Comparison of ENCODE assay signal across 12 mouse cellular contexts in genomic region chr10:78005791-78006438, GRCm38 (mm10). TPM values are rescaled to one million over a fixed set of nuclear protein-coding genes. Genes with fewer than 3 reads are reported as not detected.
A peak's percentile ranks its signal among the peaks of the same experiment; 100 is the strongest.
DNase-seq lines count a peak whose midpoint lies in the region; ATAC-seq lines count a peak whose summit lies in the region.
"Had no signal": no experiment of that assay in that cellular context is flagged by ENCODE, and none has a peak within 500 bp of the region (broad histone marks: within the 10 kb centered on the region; RNA-seq: fewer than 3 reads in every experiment).

No protein-coding gene starts in this region.

- H3K9ac ChIP-seq in heart, embryonic 14.5 days (ENCODE audit: low read length), result 0 out of 2 replicates have a peak overlapping the region, but pooled peaks have one; percentile 14
- 0 out of 2 replicates have a peak overlapping the region, but pooled peaks have one; percentile 21 for H3K9ac ChIP-seq in midbrain, embryonic 13.5 days (replicated peaks)
- no peak overlapping the region; the same call in 1 of the 2 replicates for H3K9ac ChIP-seq in midbrain, embryonic 14.5 days (replicated peaks; ENCODE audit: low read length)
- no peak overlapping the region for H3K9ac ChIP-seq in stomach, embryonic 15.5 days

- peaks cover 23 to 36% of the 10 kb centered on the region in 2 experiments for H3K4me1 ChIP-seq in heart, embryonic 14.5 days (ENCODE audit: control insufficient read depth in 2 of 2, insufficient read depth in 2 of 2, low read length in 2 of 2)
- peaks cover 36% of the 10 kb centered on the region for H3K4me1 ChIP-seq in midbrain, embryonic 13.5 days (replicated peaks)
- peaks cover 17% of the 10 kb centered on the region for H3K4me1 ChIP-seq in midbrain, embryonic 14.5 days (ENCODE audit: control insufficient read depth, insufficient read depth, low read length)
- peaks cover 34% of the 10 kb centered on the region for H3K4me1 ChIP-seq in stomach, embryonic 15.5 days

- ATAC-seq in heart, embryonic 14.5 days (ENCODE audit: insufficient number of reproducible peaks, insufficient read depth, low FRiP score, low read depth), result no peak
- no peak for ATAC-seq in midbrain, embryonic 13.5 days
- ATAC-seq in midbrain, embryonic 14.5 days (ENCODE audit: low FRiP score, low TSS enrichment), result no peak
- ATAC-seq in stomach, embryonic 15.5 days (ENCODE audit: insufficient read depth, low FRiP score, low read depth), result no peak
- ATAC-seq in CD4-positive, CD25-positive, alpha-beta regulatory T cell, adult 4 months, result no peak

- DNase-seq in heart, adult 8-10 months (ENCODE audit: low spot score), result no peak
- no peak for DNase-seq in midbrain, embryonic 14.5 days
- DNase-seq in kidney, postnatal 14 days, result peak; percentile 24
- DNase-seq in thymus, postnatal 36 days, result no peak
- DNase-seq: heart, adult 18-20 months; lung, postnatal 4 days; thymus, adult 18-20 months had no signal

- peaks cover 44% of the 10 kb centered on the region for H3K36me3 ChIP-seq in heart, embryonic 14.5 days (ENCODE audit: control insufficient read depth, insufficient read depth, low read length)
- peaks cover 19% of the 10 kb centered on the region for H3K36me3 ChIP-seq in midbrain, embryonic 13.5 days
- peaks cover 24% of the 10 kb centered on the region for H3K36me3 ChIP-seq in midbrain, embryonic 14.5 days (ENCODE audit: control insufficient read depth, insufficient read depth, low read length)
- H3K36me3 ChIP-seq in stomach, embryonic 15.5 days, result peaks cover 16% of the 10 kb centered on the region

- H3K4me3 ChIP-seq in heart, embryonic 14.5 days (ENCODE audit: control insufficient read depth in 1 of 2, insufficient read depth in 1 of 2, low read depth in 1 of 2, low read length in 2 of 2), result no peak overlapping the region
- H3K4me3 ChIP-seq in midbrain, embryonic 13.5 days (replicated peaks), result no peak overlapping the region
- H3K4me3 ChIP-seq in midbrain, embryonic 14.5 days (replicated peaks; ENCODE audit: low read depth, low read length), result no peak overlapping the region
- no peak overlapping the region for H3K4me3 ChIP-seq in stomach, embryonic 15.5 days (replicated peaks)

- H3K9me3 ChIP-seq in heart, embryonic 14.5 days (ENCODE audit: control insufficient read depth, low read length), result no peaks in the 10 kb centered on the region
- H3K9me3 ChIP-seq in midbrain, embryonic 13.5 days, result no peaks in the 10 kb centered on the region
- H3K9me3 ChIP-seq in midbrain, embryonic 14.5 days (ENCODE audit: control insufficient read depth, low read length), result no peaks in the 10 kb centered on the region
- no peaks in the 10 kb centered on the region for H3K9me3 ChIP-seq in stomach, embryonic 15.5 days

- H3K27me3 ChIP-seq in heart, embryonic 14.5 days (ENCODE audit: control insufficient read depth, insufficient read depth, low read length), result no peaks in the 10 kb centered on the region
- 0 out of 2 replicates have a peak, but pooled peaks cover 2% of the 10 kb centered on the region for H3K27me3 ChIP-seq in midbrain, embryonic 13.5 days
- H3K27me3 ChIP-seq in midbrain, embryonic 14.5 days (ENCODE audit: control insufficient read depth, insufficient read depth, low read length), result peaks cover 3% of the 10 kb centered on the region; the same call in 1 of the 2 replicates
- no peaks in the 10 kb centered on the region for H3K27me3 ChIP-seq in stomach, embryonic 15.5 days (replicated peaks)

- no peak overlapping the region for H3K4me2 ChIP-seq in heart, embryonic 14.5 days (ENCODE audit: low read length)
- H3K4me2 ChIP-seq in midbrain, embryonic 13.5 days (replicated peaks), result no peak overlapping the region
- H3K4me2 ChIP-seq in midbrain, embryonic 14.5 days (ENCODE audit: low read length), result no peak overlapping the region
- peak overlapping the region; percentile 21 for H3K4me2 ChIP-seq in stomach, embryonic 15.5 days

- WGBS in heart, embryonic 14.5 days, result 86% methylated on average over 4 of the region's 4 CpGs
- WGBS in midbrain, embryonic 13.5 days, result 86% methylated on average over 4 of the region's 4 CpGs
- WGBS in midbrain, embryonic 14.5 days, result 92% methylated on average over 4 of the region's 4 CpGs
- 77% methylated on average over 4 of the region's 4 CpGs for WGBS in stomach, embryonic 15.5 days

- H3K27ac ChIP-seq in heart, embryonic 14.5 days (replicated peaks in 1 of 2; ENCODE audit: control insufficient read depth in 1 of 2, insufficient read depth in 1 of 2, low read depth in 2 of 2, low read length in 2 of 2), result no peak overlapping the region
- no peak overlapping the region for H3K27ac ChIP-seq in midbrain, embryonic 13.5 days
- H3K27ac ChIP-seq in midbrain, embryonic 14.5 days (replicated peaks; ENCODE audit: low read depth, low read length), result no peak overlapping the region
- no peak overlapping the region for H3K27ac ChIP-seq in stomach, embryonic 15.5 days

RNA-seq across cellular contexts. Expression of gene Pfkl, which starts 4.0 kb away (rescaled TPM):
- polyA plus RNA-seq in heart, embryonic 14.5 days (2014; fragmentation: Nextera tagmentation; extraction: Ambion mirVana), result 168 and 170 TPM in 2 replicates
- total RNA-seq in heart, adult 8-10 months (2022), result 100 to 1,000 TPM; 124 to 159 (median 130) TPM
- polyA plus RNA-seq in midbrain, embryonic 13.5 days (2015; fragmentation: Nextera tagmentation; extraction: Ambion mirVana), result 96.9 and 106 TPM in 2 replicates
- polyA plus RNA-seq in midbrain, embryonic 14.5 days (2014; fragmentation: Nextera tagmentation; extraction: Ambion mirVana), result 88.0 and 97.8 TPM in 2 replicates
- 193 and 202 TPM in 2 replicates for polyA plus RNA-seq in stomach, embryonic 15.5 days (2015; fragmentation: Nextera tagmentation; extraction: Ambion mirVana)
- polyA plus RNA-seq in CD4-positive, CD25-positive, alpha-beta regulatory T cell, adult 4 months (2017; shearing (Covaris generic)), result 100 to 1,000 TPM in 1 of 2 experiments, 10 to 100 TPM in 1; 60.6 to 118 TPM

RNA-seq across cellular contexts. Expression of gene 1810043G02Rik, which starts 27.6 kb away (rescaled TPM):
- polyA plus RNA-seq in heart, embryonic 14.5 days (2014; fragmentation: Nextera tagmentation; extraction: Ambion mirVana), result 18.6 and 21.1 TPM in 2 replicates
- total RNA-seq in heart, adult 8-10 months (2022), result 10 to 100 TPM; 10.7 to 13.5 (median 12.2) TPM
- 32.4 and 36.8 TPM in 2 replicates for polyA plus RNA-seq in midbrain, embryonic 13.5 days (2015; fragmentation: Nextera tagmentation; extraction: Ambion mirVana)
- 41.0 and 45.3 TPM in 2 replicates for polyA plus RNA-seq in midbrain, embryonic 14.5 days (2014; fragmentation: Nextera tagmentation; extraction: Ambion mirVana)
- 23.6 and 26.7 TPM in 2 replicates for polyA plus RNA-seq in stomach, embryonic 15.5 days (2015; fragmentation: Nextera tagmentation; extraction: Ambion mirVana)
- 10 to 100 TPM in 1 of 2 experiments, 1 to 10 TPM in 1; 5.4 to 13.8 TPM for polyA plus RNA-seq in CD4-positive, CD25-positive, alpha-beta regulatory T cell, adult 4 months (2017; shearing (Covaris generic))

RNA-seq across cellular contexts. Expression of gene Trpm2, which starts 35.6 kb away (rescaled TPM):
- 0.07 and 0.51 TPM in 2 replicates for polyA plus RNA-seq in heart, embryonic 14.5 days (2014; fragmentation: Nextera tagmentation; extraction: Ambion mirVana)
- total RNA-seq in heart, adult 8-10 months (2022), result 1 to 10 TPM in 1 of 4 experiments, under 1 TPM in 3; 0.44 to 1.8 (median 0.61) TPM
- polyA plus RNA-seq in midbrain, embryonic 13.5 days (2015; fragmentation: Nextera tagmentation; extraction: Ambion mirVana), result 2.7 and 3.3 TPM in 2 replicates
- 3.6 TPM in 2 replicates for polyA plus RNA-seq in midbrain, embryonic 14.5 days (2014; fragmentation: Nextera tagmentation; extraction: Ambion mirVana)
- polyA plus RNA-seq in stomach, embryonic 15.5 days (2015; fragmentation: Nextera tagmentation; extraction: Ambion mirVana), result 1.2 TPM in 2 replicates
- 1 to 10 TPM in 1 of 2 experiments, not detected in 1; 1.2 TPM for polyA plus RNA-seq in CD4-positive, CD25-positive, alpha-beta regulatory T cell, adult 4 months (2017; shearing (Covaris generic))

RNA-seq across cellular contexts. Expression of gene Dnmt3l, which starts 35.8 kb away (rescaled TPM):
- not detected in 2 replicates for polyA plus RNA-seq in heart, embryonic 14.5 days (2014; fragmentation: Nextera tagmentation; extraction: Ambion mirVana)
- total RNA-seq in heart, adult 8-10 months (2022), result under 1 TPM in 2 of 4 experiments, not detected in 2; 0.38 to 0.65 TPM
- not detected in 2 replicates for polyA plus RNA-seq in midbrain, embryonic 13.5 days (2015; fragmentation: Nextera tagmentation; extraction: Ambion mirVana)
- polyA plus RNA-seq in midbrain, embryonic 14.5 days (2014; fragmentation: Nextera tagmentation; extraction: Ambion mirVana), result not detected in 2 replicates
- 0.35 and 0.86 TPM in 2 replicates for polyA plus RNA-seq in stomach, embryonic 15.5 days (2015; fragmentation: Nextera tagmentation; extraction: Ambion mirVana)
- polyA plus RNA-seq in CD4-positive, CD25-positive, alpha-beta regulatory T cell, adult 4 months (2017; shearing (Covaris generic)), result not detected
- total RNA-seq: heart, adult 18-20 months; left cerebral cortex, postnatal 25 days had no signal

RNA-seq across cellular contexts. Expression of gene Aire, which starts 37.5 kb away (rescaled TPM):
- polyA plus RNA-seq in heart, embryonic 14.5 days (2014; fragmentation: Nextera tagmentation; extraction: Ambion mirVana), result 0.16 TPM in 1 of 2 replicates, not detected in the other
- not detected for total RNA-seq in heart, adult 8-10 months (2022)
- 0.10 and 0.24 TPM in 2 replicates for polyA plus RNA-seq in midbrain, embryonic 13.5 days (2015; fragmentation: Nextera tagmentation; extraction: Ambion mirVana)
- polyA plus RNA-seq in midbrain, embryonic 14.5 days (2014; fragmentation: Nextera tagmentation; extraction: Ambion mirVana), result 0.09 TPM in 1 of 2 replicates, not detected in the other
- polyA plus RNA-seq in stomach, embryonic 15.5 days (2015; fragmentation: Nextera tagmentation; extraction: Ambion mirVana), result 0.68 and 0.75 TPM in 2 replicates
- polyA plus RNA-seq in CD4-positive, CD25-positive, alpha-beta regulatory T cell, adult 4 months (2017; shearing (Covaris generic)), result under 1 TPM in 1 of 2 experiments, not detected in 1; 0.33 TPM
- total RNA-seq: heart, adult 18-20 months; left cerebral cortex, postnatal 25 days had no signal

Comparison
In these comparisons a context has a peak if more than half of its experiments do, and no peak if none do; other contexts are left out.
1. H3K9ac ChIP-seq: peak in heart, embryonic 14.5 days (single experiment) and midbrain, embryonic 13.5 days (single experiment); none in midbrain, embryonic 14.5 days (single experiment) and stomach, embryonic 15.5 days (single experiment).